Mouse (Mus musculus): ENCODE data around the gene Tnnc2.

GRCm38 (mm10) chr2:164773229-164773988 is 6.4 kb downstream of the Tnnc2 start:
- TF ChIP-seq POLR2A (IDR thresholded peaks at IDR 0.05; ENCODE audit: borderline replicate concordance, insufficient read depth, low read length) = no peak
- TF ChIP-seq CTCF (IDR thresholded peaks at IDR 0.05; ENCODE audit: borderline replicate concordance, insufficient read depth, low read depth, low read length) = no peak
